Mouse (Mus musculus) spleen, adult 2 months (tissue): ENCODE measurements around the gene Msantd2.

Experiments used
- CTCF ChIP-seq: fragments of 200-500 bp; IDR thresholded peaks from 2 replicates; pipeline ENCODE4 v1.5.1; 2011; ENCODE audit warnings: mild to moderate bottlenecking, inconsistent platforms; ENCODE audit not compliant: insufficient read depth, insufficient read length, insufficient replicate concordance; ENCODE audit errors: extremely low read depth
- POLR2A ChIP-seq: fragments of 200-500 bp; IDR thresholded peaks from 2 replicates; pipeline ENCODE4 v1.6.1; 2011; ENCODE audit warnings: low read depth, low read length, inconsistent platforms

DNA sequence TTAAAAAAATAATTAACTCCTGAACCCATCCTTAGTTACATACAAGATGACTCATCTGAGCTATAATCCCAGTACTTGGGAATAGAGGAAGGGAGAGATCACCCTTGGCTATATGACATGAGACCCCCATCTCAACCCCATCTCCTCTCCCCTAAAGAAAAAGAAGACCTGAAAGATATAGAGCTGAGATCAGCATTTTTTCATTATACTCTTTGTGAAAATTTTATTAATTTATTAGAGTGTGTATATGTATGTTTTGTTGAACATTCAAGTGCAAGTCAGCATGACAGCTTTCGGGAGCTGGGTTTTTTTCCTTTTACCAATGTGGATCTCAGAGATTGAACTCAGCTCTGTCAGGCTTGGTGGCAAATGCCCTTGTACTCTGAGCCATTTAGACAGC, 12.1 kb downstream of the Msantd2 start:
- TF ChIP-seq POLR2A, result no peak
- no peak for TF ChIP-seq CTCF
